Mouse (Mus musculus) hindbrain, embryonic 16.5 days (tissue): Measurements from ENCODE around the gene Cby1. TPM values are rescaled to one million over a fixed set of nuclear protein-coding genes. Genes with fewer than 3 reads are reported as not detected.

Experiments used
- ATAC-seq: fragments of 200-750 bp; cut with Nextera tagmentation; 2 replicates; pipeline ENCODE4 v1.8.0; 2017; ENCODE audit warnings: moderate TSS enrichment, moderate library complexity
- H3K27ac ChIP-seq: fragments of 300-500 bp; sonication (generic); 2 replicates; pipeline ENCODE4 v1.5.1; 2014; ENCODE audit warnings: low read depth, mild to moderate bottlenecking, control low read depth, low read length, moderate library complexity
- H3K27me3 ChIP-seq: fragments of 300-500 bp; sonication (generic); replicated peaks from 2 replicates; pipeline ENCODE4 v1.6.1; 2014; ENCODE audit warnings: low read length; ENCODE audit not compliant: control insufficient read depth, insufficient read depth
- H3K36me3 ChIP-seq: fragments of 300-500 bp; sonication (generic); 2 replicates; pipeline ENCODE4 v1.6.1; 2014; ENCODE audit warnings: mild to moderate bottlenecking, low read length, moderate library complexity, mixed read lengths; ENCODE audit not compliant: control insufficient read depth, insufficient read depth
- H3K4me1 ChIP-seq: fragments of 300-500 bp; sonication (generic); 2 replicates; pipeline ENCODE4 v1.6.1; 2014; ENCODE audit warnings: low read depth, low read length; ENCODE audit not compliant: control insufficient read depth, insufficient read depth
- H3K4me2 ChIP-seq: fragments of 300-500 bp; sonication (generic); 2 replicates; pipeline ENCODE4 v1.6.1; 2014; ENCODE audit warnings: mild to moderate bottlenecking, low read length, control low read depth, moderate library complexity
- H3K4me3 ChIP-seq: fragments of 300-500 bp; sonication (generic); 2 replicates; pipeline ENCODE4 v1.5.1; 2014; ENCODE audit warnings: mild to moderate bottlenecking, low read length, control low read depth, moderate library complexity
- H3K9ac ChIP-seq: fragments of 300-500 bp; sonication (generic); 2 replicates; pipeline ENCODE4 v1.6.1; 2014; ENCODE audit warnings: low read depth, mild to moderate bottlenecking, control low read depth, low read length, moderate library complexity
- H3K9me3 ChIP-seq: fragments of 300-500 bp; sonication (generic); 2 replicates; pipeline ENCODE4 v1.6.1; 2014; ENCODE audit warnings: mild to moderate bottlenecking, low read length, moderate library complexity; ENCODE audit not compliant: control insufficient read depth
- WGBS: fragments of 180-500 bp; shearing (Covaris S2); extraction: QIAGEN DNeasy Blood & Tissue Kit; methylation state at CpG from one replicate; pipeline ENCODE4 v1.1.7; 2014; 5-methylcytosine and 5-hydroxymethylcytosine counted together
- polyA plus RNA-seq: library from polyadenylated mRNA; unstranded; fragments of >200 nt; fragmentation: Nextera tagmentation; extraction: Ambion mirVana; gene quantifications from 2 replicates; pipeline ENCODE4 v1.2.1, GENCODE M21; 2015

The Cby1 gene
- 93.8 and 101 TPM in 2 replicates for polyA plus RNA-seq

GRCm38 (mm10) chr15:79658531-79659375 is at the start of gene Cby1, which contains the start of gene Fam227a:
Gene Cby1 (plus strand): TSS chr15:79659199.
Gene Fam227a (minus strand): TSS chr15:79658956.
- peaks cover 5% of the 10 kb centered on the region for H3K36me3 ChIP-seq
- peak within 1 kb of the TSS; percentile 92 for H3K4me3 ChIP-seq
- under 1% methylated on average over 55 of the region's 55 CpGs for WGBS
- peak within 1 kb of the TSS; percentile 94 for H3K4me2 ChIP-seq
- no peaks in the 10 kb centered on the region for H3K27me3 ChIP-seq
- peak within 1 kb of the TSS; percentile 86 for H3K9ac ChIP-seq
- H3K4me1 ChIP-seq: peaks cover 5% of the 10 kb centered on the region
- peak; percentile 92 for ATAC-seq
- H3K9me3 ChIP-seq: no peaks in the 10 kb centered on the region
- peak within 1 kb of the TSS; percentile 98 for H3K27ac ChIP-seq

GRCm38 (mm10) chr15:79609226-79609625 is 49.8 kb upstream of the Cby1 start:
- no peak overlapping the region for H3K9ac ChIP-seq
- no peak overlapping the region for H3K27ac ChIP-seq
- H3K36me3 ChIP-seq: peaks cover 8% of the 10 kb centered on the region; the same call in 1 of the 2 replicates
- 100% methylated on average over 2 of the region's 2 CpGs for WGBS
- H3K4me3 ChIP-seq: no peak overlapping the region
- peaks cover 3% of the 10 kb centered on the region for H3K27me3 ChIP-seq
- H3K4me1 ChIP-seq: peaks cover 3% of the 10 kb centered on the region; the same call in 1 of the 2 replicates
- H3K4me2 ChIP-seq: no peak overlapping the region
- no peaks in the 10 kb centered on the region for H3K9me3 ChIP-seq
- no peak for ATAC-seq

- H3K9ac ChIP-seq: no peak overlapping the region
- no peak overlapping the region for H3K4me3 ChIP-seq
- H3K27me3 ChIP-seq: no peaks in the 10 kb centered on the region
- H3K27ac ChIP-seq: no peak overlapping the region
- 87% methylated on average over 7 of the region's 7 CpGs for WGBS
- no peaks in the 10 kb centered on the region for H3K4me1 ChIP-seq
- peaks cover 27% of the 10 kb centered on the region for H3K36me3 ChIP-seq
- no peak overlapping the region for H3K4me2 ChIP-seq
- H3K9me3 ChIP-seq: no peaks in the 10 kb centered on the region; the same call in 1 of the 2 replicates
- no peak for ATAC-seq
These were observed 43.5 kb upstream of the Cby1 start for GRCm38 (mm10) chr15:79615501-79615900.

GRCm38 (mm10) chr15:79616729-79617128 is 42.3 kb upstream of the Cby1 start:
- H3K27ac ChIP-seq: no peak overlapping the region
- no peak overlapping the region for H3K4me2 ChIP-seq
- no peak overlapping the region for H3K9ac ChIP-seq
- no peaks in the 10 kb centered on the region; the same call in 1 of the 2 replicates for H3K9me3 ChIP-seq
- H3K36me3 ChIP-seq: peaks cover 27% of the 10 kb centered on the region
- ATAC-seq: no peak
- H3K27me3 ChIP-seq: no peaks in the 10 kb centered on the region
- WGBS: 85% methylated on average over 5 of the region's 5 CpGs
- H3K4me1 ChIP-seq: no peaks in the 10 kb centered on the region
- H3K4me3 ChIP-seq: no peak overlapping the region

GRCm38 (mm10) chr15:79617135-79617534 is 41.9 kb upstream of the Cby1 start:
- no peak overlapping the region for H3K4me2 ChIP-seq
- H3K27me3 ChIP-seq: no peaks in the 10 kb centered on the region
- no peaks in the 10 kb centered on the region for H3K4me1 ChIP-seq
- ATAC-seq: no peak
- no peak overlapping the region for H3K4me3 ChIP-seq
- no peak overlapping the region for H3K27ac ChIP-seq
- peaks cover 27% of the 10 kb centered on the region for H3K36me3 ChIP-seq
- WGBS: 84% methylated on average over 11 of the region's 11 CpGs
- H3K9me3 ChIP-seq: no peaks in the 10 kb centered on the region; the same call in 1 of the 2 replicates
- no peak overlapping the region for H3K9ac ChIP-seq

GRCm38 (mm10) chr15:79618456-79618855 is 40.5 kb upstream of the Cby1 start:
- H3K9me3 ChIP-seq: no peaks in the 10 kb centered on the region; the same call in 1 of the 2 replicates
- no peak for ATAC-seq
- 84% methylated on average over 7 of the region's 7 CpGs for WGBS
- no peaks in the 10 kb centered on the region for H3K4me1 ChIP-seq
- no peak overlapping the region for H3K9ac ChIP-seq
- no peaks in the 10 kb centered on the region for H3K27me3 ChIP-seq
- no peak overlapping the region for H3K4me2 ChIP-seq
- peaks cover 27% of the 10 kb centered on the region for H3K36me3 ChIP-seq
- no peak overlapping the region for H3K4me3 ChIP-seq
- no peak overlapping the region for H3K27ac ChIP-seq

- no peaks in the 10 kb centered on the region for H3K4me1 ChIP-seq
- H3K4me2 ChIP-seq: no peak overlapping the region
- H3K9me3 ChIP-seq: no peaks in the 10 kb centered on the region; the same call in 1 of the 2 replicates
- ATAC-seq: no peak
- WGBS: 82% methylated on average over 11 of the region's 11 CpGs
- peaks cover 36% of the 10 kb centered on the region for H3K36me3 ChIP-seq
- no peak overlapping the region for H3K4me3 ChIP-seq
- no peaks in the 10 kb centered on the region for H3K27me3 ChIP-seq
- H3K27ac ChIP-seq: no peak overlapping the region
- no peak overlapping the region for H3K9ac ChIP-seq
These were observed 39.1 kb upstream of the Cby1 start for GRCm38 (mm10) chr15:79619770-79620414.

- Histone ChIP-seq H3K9ac (no peak overlapping the region), H3K9me3 (no peaks in the 10 kb centered on the region), H3K27ac (no peak overlapping the region), H3K4me2 (no peak overlapping the region), H3K27me3 (no peaks in the 10 kb centered on the region), H3K36me3 (peaks cover 33% of the 10 kb centered on the region), H3K4me1 (no peaks in the 10 kb centered on the region), H3K4me3 (no peak overlapping the region)
- ATAC-seq: no peak
- WGBS: 83% methylated on average over 2 of the region's 2 CpGs
These were observed 28.5 kb upstream of the Cby1 start for GRCm38 (mm10) chr15:79630471-79630870.
